Mouse (Mus musculus) left cerebral cortex, adult 2 months (tissue): Measurements from ENCODE around the gene Zfp553. TPM values are rescaled to one million over a fixed set of nuclear protein-coding genes. Genes with fewer than 3 reads are reported as not detected.
A peak's percentile ranks its signal among the peaks of the same experiment; 100 is the strongest.

Source experiments
- DNase-seq, 2 experiments: peaks; one replicate each; pipeline ENCODE4 v3.0.0; 2021 to 2022; ENCODE audit warnings: low spot score in 2 of 2, mixed read lengths in 1 of 2; ENCODE audit errors: extremely low spot score in 1 of 2
- H3K27ac ChIP-seq: fragments of 200-600 bp; 2 replicates; pipeline ENCODE4 v1.8.1; 2022
- H3K4me3 ChIP-seq: fragments of 200-600 bp; 2 replicates; pipeline ENCODE4 v1.8.1; 2022
- CTCF ChIP-seq: fragments of 200-600 bp; IDR thresholded peaks from 2 replicates; pipeline ENCODE4 v1.8.1; 2022; ENCODE audit warnings: antibody characterized with exemption, mild to moderate bottlenecking, moderate library complexity
- intact Hi-C: fragments of 180-260 bp; cut with DNase I; formaldehyde crosslinking; loops from one replicate; pipeline ENCODE4 v1.15.1; 2025
- total RNA-seq, 2 experiments: library from RNA; stranded (reverse); gene quantifications; 2 replicates each; pipeline ENCODE4 v1.2.3; 2021

Gene Zfp553
- total RNA-seq, 2 experiments from 2014 or later, result 17.8 to 20.5 TPM

DNA sequence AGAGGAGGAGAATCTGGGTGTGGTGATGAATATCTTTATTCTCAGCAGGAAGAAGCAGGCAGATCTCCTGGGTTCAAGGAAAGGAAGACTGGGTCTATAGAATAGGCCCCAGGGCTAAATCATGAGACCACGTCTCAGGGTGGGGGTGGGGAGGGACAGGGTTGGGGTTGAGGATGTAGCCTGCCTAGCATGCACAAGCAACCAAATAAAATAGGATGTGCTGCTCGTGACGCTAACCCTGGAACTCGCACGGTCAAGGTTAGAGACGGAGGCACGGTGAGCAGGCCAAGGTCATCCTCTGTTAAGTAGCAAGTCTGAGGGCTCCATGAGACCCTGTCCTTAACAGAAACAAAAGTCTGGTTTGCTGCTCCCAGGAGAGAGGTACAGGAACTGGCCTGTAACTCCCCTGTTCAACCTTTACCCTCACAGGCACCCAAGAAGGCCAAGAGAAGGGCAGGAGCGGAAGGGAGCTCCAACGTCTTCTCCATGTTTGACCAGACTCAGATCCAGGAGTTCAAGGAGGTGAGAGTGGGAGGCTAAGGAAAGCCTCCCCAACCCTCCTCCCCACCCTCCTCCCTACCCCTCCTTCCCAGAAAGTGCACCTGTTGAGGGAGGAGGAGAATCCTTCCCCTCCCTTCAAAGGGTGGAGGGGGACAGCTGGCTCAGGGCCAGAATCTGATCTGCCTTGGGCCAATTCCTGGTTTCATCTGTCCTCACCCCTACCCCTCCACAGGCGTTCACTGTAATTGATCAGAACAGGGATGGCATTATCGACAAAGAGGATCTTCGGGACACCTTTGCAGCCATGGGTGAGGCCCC lies 20.2 kb upstream of the Zfp553 start:
- TF ChIP-seq CTCF, result no peak
- intact Hi-C loops, result no loop called here
- no peak overlapping the region for H3K27ac ChIP-seq
- DNase-seq, result no peak
- H3K4me3 ChIP-seq, result no peak overlapping the region

- intact Hi-C loops, result no loop called here
- Histone ChIP-seq H3K27ac (no peak overlapping the region; the same call in 1 of the 2 replicates), H3K4me3 (no peak overlapping the region)
- peak; percentile 81 for TF ChIP-seq CTCF
- no peak for DNase-seq
These were observed 19.4 kb upstream of the Zfp553 start for GRCm38 (mm10) chr7:127213485-127213884.

DNA sequence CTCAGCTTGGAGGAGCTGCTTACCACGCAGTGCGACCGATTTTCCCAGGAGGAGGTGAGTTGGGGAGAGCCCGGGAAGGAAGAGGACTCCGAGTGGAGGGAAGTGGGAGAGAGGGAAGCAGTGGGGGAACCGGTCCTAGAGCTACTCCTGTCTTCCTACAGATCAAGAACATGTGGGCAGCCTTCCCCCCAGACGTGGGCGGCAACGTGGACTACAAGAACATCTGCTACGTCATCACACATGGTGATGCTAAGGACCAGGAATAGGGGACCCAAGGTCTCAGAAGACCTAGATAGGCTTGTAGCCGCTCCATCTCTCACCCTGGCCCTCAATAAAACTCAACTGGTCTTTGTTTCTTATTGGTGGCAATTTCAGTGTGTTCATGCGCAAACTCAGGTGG lies 18.9 kb upstream of the Zfp553 start:
- DNase-seq, result no peak
- no peak overlapping the region for H3K4me3 ChIP-seq
- no peak overlapping the region; the same call in 1 of the 2 replicates for H3K27ac ChIP-seq
- TF ChIP-seq CTCF, result no peak
- intact Hi-C loops, result loop anchor here (2.0 kb wide), 1 partner anchor 15 kb away; no protein-coding TSS in a partner anchor

GRCm38 (mm10) chr7:127214521-127214920 lies 18.3 kb upstream of the Zfp553 start:
- no peak for DNase-seq
- Histone ChIP-seq H3K27ac (no peak overlapping the region), H3K4me3 (peak overlapping the region; percentile 44)
- no peak for TF ChIP-seq CTCF
- intact Hi-C loops, result loop anchor here (2.0 kb wide), 1 partner anchor 14 kb away; no protein-coding TSS in a partner anchor

GRCm38 (mm10) chr7:127214981-127215871 lies 17.6 kb upstream of the Zfp553 start:
- peak; percentile 82 for TF ChIP-seq CTCF
- intact Hi-C loops, result loop anchor here (2.0 kb wide), 1 partner anchor 14 kb away; no protein-coding TSS in a partner anchor
- peak; percentile 55 to 62 for DNase-seq
- H3K4me3 ChIP-seq, result peak overlapping the region; percentile 44
- peak overlapping the region; percentile 50; the same call in 1 of the 2 replicates for H3K27ac ChIP-seq

GRCm38 (mm10) chr7:127216307-127216706 lies 16.6 kb upstream of the Zfp553 start:
- no peak for TF ChIP-seq CTCF
- no peak overlapping the region for H3K27ac ChIP-seq
- no peak overlapping the region for H3K4me3 ChIP-seq
- intact Hi-C loops, result no loop called here
- DNase-seq, result no peak

DNA sequence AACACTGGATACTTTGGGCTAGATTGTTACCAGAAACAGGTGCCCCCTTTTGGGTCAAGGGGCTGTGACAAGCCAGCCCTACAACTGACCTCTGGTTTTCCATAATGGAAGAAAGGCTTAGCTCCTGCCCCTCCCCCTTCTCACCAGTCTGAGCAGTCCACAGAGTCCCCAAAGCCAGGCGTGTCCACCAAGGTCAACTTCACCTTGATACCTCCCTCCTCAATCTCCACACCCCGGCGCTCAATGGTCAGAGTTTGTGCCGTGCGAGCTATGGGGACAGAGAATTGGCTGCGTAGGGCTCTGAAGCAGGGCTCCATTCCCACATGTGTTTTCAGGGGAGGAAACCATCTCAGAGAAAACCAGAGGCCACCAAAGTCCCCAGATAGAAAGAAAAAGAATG lies 15.4 kb upstream of the Zfp553 start:
- TF ChIP-seq CTCF, result no peak
- H3K4me3 ChIP-seq, result no peak overlapping the region
- no peak for DNase-seq
- intact Hi-C loops, result no loop called here
- no peak overlapping the region for H3K27ac ChIP-seq

GRCm38 (mm10) chr7:127217901-127218642 lies 14.8 kb upstream of the Zfp553 start:
- intact Hi-C loops, result no loop called here
- DNase-seq, result no peak
- TF ChIP-seq CTCF, result no peak
- H3K4me3 ChIP-seq, result no peak overlapping the region
- no peak overlapping the region for H3K27ac ChIP-seq

DNA sequence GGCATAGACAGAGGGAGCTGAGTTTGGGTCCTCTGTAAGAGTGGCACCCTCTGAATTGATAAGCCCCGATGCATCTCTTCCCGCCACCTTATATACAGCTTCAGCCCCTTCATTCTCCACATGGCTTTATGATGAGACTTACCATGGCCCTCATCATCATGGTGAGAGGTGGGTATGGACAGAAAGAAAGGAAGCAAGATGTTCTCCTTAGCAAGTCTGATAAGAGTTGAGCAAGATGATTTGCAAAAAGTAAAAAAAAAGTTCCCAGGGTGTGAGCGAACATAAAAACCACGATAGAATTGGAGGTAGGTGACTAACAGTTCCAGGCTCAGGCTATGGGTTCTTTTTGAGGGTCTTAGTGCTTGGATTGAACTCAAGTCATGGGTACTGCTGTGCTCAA lies 14.2 kb upstream of the Zfp553 start:
- H3K4me3 ChIP-seq, result no peak overlapping the region
- no peak for TF ChIP-seq CTCF
- intact Hi-C loops, result no loop called here
- DNase-seq, result no peak
- H3K27ac ChIP-seq, result no peak overlapping the region

GRCm38 (mm10) chr7:127220440-127220839 lies 12.4 kb upstream of the Zfp553 start:
- H3K4me3 ChIP-seq, result no peak overlapping the region
- no peak overlapping the region for H3K27ac ChIP-seq
- DNase-seq, result no peak
- intact Hi-C loops, result no loop called here
- no peak for TF ChIP-seq CTCF

DNA sequence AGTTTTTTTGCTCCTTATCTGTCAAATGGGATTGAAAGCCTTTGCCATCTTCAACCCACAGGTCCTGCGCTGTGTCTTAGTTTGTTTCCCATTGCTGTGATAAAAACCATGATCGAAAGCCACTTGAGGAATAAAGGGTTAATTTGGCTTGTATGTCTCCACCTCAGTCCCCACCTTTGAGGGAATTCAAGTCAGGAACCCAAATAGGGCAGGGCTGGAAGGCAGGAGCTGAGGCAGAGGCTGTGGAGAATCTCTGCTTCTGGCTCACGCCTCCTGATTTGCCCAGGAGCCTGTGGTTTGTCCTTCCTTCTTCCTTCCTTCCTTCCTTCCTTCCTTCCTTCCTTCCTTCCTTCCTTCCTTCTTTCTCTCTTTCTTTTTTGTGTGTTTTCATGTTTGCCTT lies 9.8 kb upstream of the Zfp553 start:
- intact Hi-C loops, result no loop called here
- Histone ChIP-seq H3K27ac (no peak overlapping the region), H3K4me3 (no peak overlapping the region)
- DNase-seq, result no peak
- TF ChIP-seq CTCF, result no peak
